Mouse (Mus musculus) C2C12 (cell line): ENCODE data around the gene Zbtb42. TPM values are rescaled to one million over a fixed set of nuclear protein-coding genes. Genes with fewer than 3 reads are reported as not detected.

Source experiments
- H3K27me3 ChIP-seq: one replicate; pipeline ENCODE4 v1.6.1; 2011; ENCODE audit not compliant: control insufficient read depth, insufficient read depth, insufficient read length
- H3K36me3 ChIP-seq: one replicate; pipeline ENCODE4 v1.6.1; 2011; ENCODE audit not compliant: control insufficient read depth, insufficient read depth
- H3K4me3 ChIP-seq: one replicate; pipeline ENCODE4 v1.5.1; 2011; ENCODE audit warnings: mild to moderate bottlenecking, control low read depth; ENCODE audit not compliant: poor library complexity, insufficient read depth, severe bottlenecking
- H3K79me2 ChIP-seq: one replicate; pipeline ENCODE4 v1.6.1; 2011; ENCODE audit not compliant: control insufficient read depth, insufficient read depth
- H3K79me3 ChIP-seq: one replicate; pipeline ENCODE4 v1.6.1; 2011; ENCODE audit warnings: low read depth, control low read depth
- H3ac ChIP-seq: one replicate; pipeline ENCODE3; 2011; ENCODE audit warnings: low read depth; ENCODE audit not compliant: control insufficient read depth, insufficient read length
- CEBPB ChIP-seq: IDR thresholded peaks from one replicate; pipeline ENCODE4 v1.6.1; 2011; ENCODE audit warnings: low read depth, mild to moderate bottlenecking, control low read depth, moderate library complexity
- CTCF ChIP-seq: IDR thresholded peaks from one replicate; pipeline ENCODE4 v1.5.1; 2011; ENCODE audit not compliant: control insufficient read depth, insufficient read depth, insufficient read length
- FOSL1 ChIP-seq: IDR thresholded peaks from one replicate; pipeline ENCODE4 v1.8.0; 2011; ENCODE audit warnings: mild to moderate bottlenecking, low read length; ENCODE audit not compliant: poor library complexity, insufficient read depth, severe bottlenecking
- MAX ChIP-seq: IDR thresholded peaks from one replicate; pipeline ENCODE4 v1.6.1; 2011; ENCODE audit warnings: mild to moderate bottlenecking, control low read depth
- MYOD1 ChIP-seq: IDR thresholded peaks from one replicate; pipeline ENCODE4 v1.6.1; 2011; ENCODE audit warnings: low read depth; ENCODE audit not compliant: control insufficient read depth, insufficient read length
- MYOG ChIP-seq: IDR thresholded peaks from one replicate; pipeline ENCODE4 v1.6.1; 2011; ENCODE audit not compliant: control insufficient read depth, insufficient read length; ENCODE audit errors: extremely low read depth
- USF1 ChIP-seq: IDR thresholded peaks from one replicate; pipeline ENCODE4 v1.6.1; 2011; ENCODE audit warnings: low read depth, mild to moderate bottlenecking, control low read depth, moderate library complexity
- polyA plus RNA-seq: library from polyadenylated mRNA; unstranded; fragments of >200 nt; fragmentation: generic; extraction: Trizol; gene quantifications from one replicate; pipeline ENCODE4 v1.2.1, GENCODE M21; 2012; ENCODE audit warnings: missing spikeins

Gene Zbtb42
- polyA plus RNA-seq, 1 experiment, result 4.2 TPM

DNA sequence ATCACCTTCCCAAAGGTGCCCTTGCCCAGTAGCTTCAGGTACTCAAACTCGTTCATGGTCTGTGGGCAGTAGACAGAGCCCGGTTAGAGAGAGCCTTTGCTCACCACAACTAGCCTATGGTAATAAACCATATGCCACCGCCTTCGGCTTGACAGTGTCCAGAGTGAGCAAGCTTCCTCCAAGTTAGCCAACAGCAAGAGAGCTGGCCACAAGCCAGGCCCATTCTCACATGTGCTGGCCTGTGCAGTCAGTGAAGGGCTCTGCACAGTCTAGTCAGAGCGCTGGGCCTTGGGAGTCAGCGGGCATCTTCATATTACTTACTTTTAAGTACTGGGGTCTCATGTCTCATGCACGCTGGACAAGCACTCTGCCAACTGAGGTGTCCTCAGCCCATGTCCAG is 20.0 kb upstream of the Zbtb42 start:
- Histone ChIP-seq H3K27me3 (no peaks in the 10 kb centered on the region), H3K79me2 (peaks cover 22% of the 10 kb centered on the region), H3ac (no peak overlapping the region), H3K4me3 (no peak overlapping the region), H3K36me3 (peaks cover 74% of the 10 kb centered on the region), H3K79me3 (no peaks in the 10 kb centered on the region)
- no peak for TF ChIP-seq MAX
- no peak for TF ChIP-seq FOSL1
- TF ChIP-seq USF1, result no peak
- no peak for TF ChIP-seq MYOD1
- TF ChIP-seq MYOG, result no peak
- no peak for TF ChIP-seq CTCF
- TF ChIP-seq CEBPB, result no peak

DNA sequence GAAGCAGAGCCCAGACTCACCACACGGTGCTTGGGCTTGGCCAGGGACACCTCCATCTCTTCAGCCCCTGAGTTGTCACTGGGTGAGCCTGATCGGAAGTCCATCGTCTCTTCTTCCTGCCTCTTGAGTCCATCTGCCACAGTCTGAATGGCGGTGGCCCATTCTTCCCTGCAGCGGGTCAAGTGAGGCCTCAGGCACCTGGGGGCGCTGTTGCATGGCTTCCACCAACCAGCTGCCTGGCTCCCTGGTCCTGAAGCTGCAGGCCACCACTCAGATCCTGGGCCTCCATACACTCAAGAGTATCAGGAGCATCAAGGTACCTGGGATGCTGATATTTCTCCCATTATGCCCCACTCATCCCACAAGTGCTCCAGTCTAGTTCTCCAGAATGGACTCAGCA is 19.5 kb upstream of the Zbtb42 start:
- Histone ChIP-seq H3K79me3 (no peaks in the 10 kb centered on the region), H3ac (no peak overlapping the region), H3K36me3 (peaks cover 74% of the 10 kb centered on the region), H3K79me2 (peaks cover 27% of the 10 kb centered on the region), H3K4me3 (no peak overlapping the region), H3K27me3 (no peaks in the 10 kb centered on the region)
- TF ChIP-seq CTCF, result peak; percentile 40
- no peak for TF ChIP-seq USF1

DNA sequence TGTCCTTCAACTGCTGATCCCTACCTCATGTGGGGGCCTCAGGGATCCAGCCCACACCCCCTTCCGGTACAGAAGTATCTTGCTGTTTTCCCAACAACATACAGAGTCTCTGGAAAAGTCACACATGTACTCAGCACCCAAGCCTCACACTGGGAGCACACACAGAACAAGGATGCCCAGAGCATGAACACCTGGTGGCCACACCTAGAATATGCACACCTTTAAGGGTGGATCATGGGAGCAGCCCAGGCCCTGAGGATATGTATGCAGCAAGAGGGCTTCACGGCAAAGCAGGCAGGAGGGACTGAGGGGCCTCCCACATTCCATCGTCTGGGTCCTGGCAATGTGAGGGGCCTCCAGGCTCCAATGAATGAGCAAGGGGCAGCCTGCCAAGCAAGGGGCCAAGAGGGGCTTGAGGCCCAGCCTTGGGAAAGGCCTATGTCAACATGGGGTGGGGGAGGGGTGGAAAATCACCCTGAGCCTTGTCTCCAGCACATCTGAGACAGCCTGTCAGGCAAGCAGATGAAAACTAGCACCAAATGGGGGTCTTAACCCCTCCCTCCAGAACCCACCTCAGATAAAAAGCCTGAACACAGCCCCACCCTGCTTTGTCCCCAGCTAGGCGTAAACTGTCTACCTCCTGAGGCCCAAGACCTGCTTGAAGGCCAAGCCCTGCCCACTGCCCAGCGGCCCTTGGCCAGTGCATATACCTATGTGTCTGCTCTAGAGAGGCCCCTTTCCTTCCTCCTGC is 17.9 kb upstream of the Zbtb42 start:
- peaks cover 86% of the 10 kb centered on the region for H3K36me3 ChIP-seq
- H3K79me2 ChIP-seq, result peaks cover 44% of the 10 kb centered on the region
- no peaks in the 10 kb centered on the region for H3K27me3 ChIP-seq
- TF ChIP-seq CTCF (no peak), USF1 (no peak), CEBPB (no peak), MYOD1 (no peak), FOSL1 (no peak), MYOG (no peak), MAX (no peak)
- no peak overlapping the region for H3K4me3 ChIP-seq
- no peak overlapping the region for H3ac ChIP-seq
- H3K79me3 ChIP-seq, result peaks cover 10% of the 10 kb centered on the region

DNA sequence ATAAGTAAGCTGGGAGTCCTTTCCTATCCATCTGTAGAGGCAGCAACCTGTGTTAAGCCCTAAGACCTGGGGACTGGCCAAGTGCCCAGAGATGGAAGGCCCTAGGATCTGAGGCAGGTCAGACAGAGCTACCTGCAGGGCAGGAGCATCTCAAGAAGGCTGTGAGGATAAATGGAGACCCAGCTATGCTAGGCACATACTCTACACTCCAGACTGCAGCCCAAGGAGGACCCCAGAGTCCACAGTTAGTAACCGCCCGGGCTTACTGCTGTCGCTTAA is 17.4 kb upstream of the Zbtb42 start:
- Histone ChIP-seq H3K79me2 (peaks cover 49% of the 10 kb centered on the region), H3K36me3 (peaks cover 85% of the 10 kb centered on the region), H3K79me3 (peaks cover 15% of the 10 kb centered on the region), H3K4me3 (no peak overlapping the region), H3K27me3 (no peaks in the 10 kb centered on the region), H3ac (no peak overlapping the region)
- TF ChIP-seq USF1, result no peak
- TF ChIP-seq FOSL1, result no peak
- no peak for TF ChIP-seq MYOD1
- TF ChIP-seq MYOG, result no peak
- TF ChIP-seq MAX, result no peak
- TF ChIP-seq CEBPB, result no peak

DNA sequence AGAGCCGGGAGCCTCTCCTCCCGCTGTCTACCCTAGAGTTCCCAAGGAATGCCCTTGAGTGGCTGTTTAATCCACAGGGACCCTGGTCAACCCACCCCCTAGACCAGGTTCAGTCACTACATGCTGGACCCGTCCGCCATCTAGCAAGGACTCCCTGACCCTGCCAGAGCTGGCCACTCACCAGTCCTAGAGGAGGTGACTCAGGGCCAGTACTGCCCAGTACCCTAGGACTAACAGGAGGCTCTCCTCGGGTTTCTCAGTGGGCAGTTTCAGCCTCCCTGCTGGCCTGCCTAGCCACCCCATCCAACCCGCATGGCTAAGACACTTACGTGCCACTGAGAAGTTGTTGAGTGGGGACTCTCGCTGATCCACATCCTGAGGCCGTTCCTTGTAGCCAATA is 16.8 kb upstream of the Zbtb42 start:
- Histone ChIP-seq H3K79me3 (peaks cover 18% of the 10 kb centered on the region), H3K79me2 (peaks cover 55% of the 10 kb centered on the region), H3K27me3 (no peaks in the 10 kb centered on the region), H3K4me3 (no peak overlapping the region), H3K36me3 (peaks cover 82% of the 10 kb centered on the region), H3ac (no peak overlapping the region)
- TF ChIP-seq FOSL1 (no peak), MYOG (no peak), MAX (no peak), CEBPB (no peak), MYOD1 (no peak), USF1 (no peak), CTCF (no peak)

DNA sequence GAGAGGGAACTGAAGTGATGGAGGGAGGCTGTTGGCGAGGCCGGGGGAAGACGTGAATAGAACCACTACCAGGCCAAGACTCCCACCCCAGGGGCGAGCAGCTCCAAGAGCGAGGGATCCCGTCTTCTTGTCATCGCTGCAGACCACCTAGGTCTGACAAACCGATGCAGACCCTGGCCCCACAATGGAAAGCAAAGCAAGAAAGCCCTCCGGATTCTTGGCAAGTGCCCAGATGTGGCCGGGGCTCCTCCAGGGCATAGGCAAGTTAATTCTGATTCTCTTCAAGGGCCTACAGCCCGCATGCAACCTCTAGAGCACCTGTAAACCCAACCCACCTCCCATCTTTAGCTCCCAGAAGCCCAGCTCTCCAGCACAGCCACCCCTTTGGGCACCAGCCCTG is 15.3 kb upstream of the Zbtb42 start:
- Histone ChIP-seq H3K36me3 (peaks cover 81% of the 10 kb centered on the region), H3K79me2 (peaks cover 69% of the 10 kb centered on the region), H3ac (no peak overlapping the region), H3K4me3 (no peak overlapping the region), H3K79me3 (peaks cover 29% of the 10 kb centered on the region), H3K27me3 (no peaks in the 10 kb centered on the region)
- TF ChIP-seq FOSL1 (no peak), MYOD1 (no peak), CEBPB (no peak)
